Mouse (Mus musculus) liver, embryonic 11.5 days (tissue): Measurements from ENCODE around the gene Immp2l. TPM values are rescaled to one million over a fixed set of nuclear protein-coding genes. Genes with fewer than 3 reads are reported as not detected.
A peak's percentile ranks its signal among the peaks of the same experiment; 100 is the strongest.

ENCODE experiments used
- ATAC-seq: fragments of 200-750 bp; cut with Nextera tagmentation; replicated peaks from 2 replicates; pipeline ENCODE4 v1.8.0; 2017; ENCODE audit warnings: moderate number of reproducible peaks, mild to moderate bottlenecking, moderate TSS enrichment, moderate library complexity; ENCODE audit not compliant: low FRiP score
- DNase-seq: peaks from one replicate; pipeline ENCODE4 v3.0.0-alpha.2; 2017; ENCODE audit warnings: low spot score
- H3K27ac ChIP-seq: fragments of 300-500 bp; sonication (generic); 2 replicates; pipeline ENCODE4 v1.5.1; 2014; ENCODE audit warnings: mild to moderate bottlenecking, low read depth, low read length, control low read depth
- H3K27me3 ChIP-seq: fragments of 300-500 bp; sonication (generic); replicated peaks from 2 replicates; pipeline ENCODE4 v1.6.1; 2014; ENCODE audit warnings: low read length, mixed read lengths; ENCODE audit not compliant: control insufficient read depth, insufficient read depth
- H3K36me3 ChIP-seq: fragments of 300-500 bp; sonication (generic); 2 replicates; pipeline ENCODE4 v1.6.1; 2014; ENCODE audit warnings: mild to moderate bottlenecking, low read length, moderate library complexity, mixed read lengths; ENCODE audit not compliant: control insufficient read depth, insufficient read depth
- H3K4me1 ChIP-seq: fragments of 300-500 bp; sonication (generic); replicated peaks from 2 replicates; pipeline ENCODE4 v1.6.1; 2014; ENCODE audit warnings: low read length, mixed read lengths; ENCODE audit not compliant: control insufficient read depth, insufficient read depth
- H3K4me2 ChIP-seq: fragments of 300-500 bp; sonication (generic); 2 replicates; pipeline ENCODE4 v1.6.1; 2014; ENCODE audit warnings: mild to moderate bottlenecking, control low read depth, moderate library complexity
- H3K4me3 ChIP-seq: fragments of 300-500 bp; sonication (generic); 2 replicates; pipeline ENCODE4 v1.5.1; 2014; ENCODE audit warnings: low read depth, low read length, control low read depth
- H3K9ac ChIP-seq: fragments of 300-500 bp; sonication (generic); 2 replicates; pipeline ENCODE4 v1.6.1; 2014; ENCODE audit warnings: low read depth, low read length, control low read depth
- H3K9me3 ChIP-seq: fragments of 300-500 bp; sonication (generic); 2 replicates; pipeline ENCODE4 v1.6.1; 2016; ENCODE audit warnings: low read length, inconsistent platforms, mixed read lengths; ENCODE audit not compliant: control insufficient read depth
- WGBS: fragments of 180-500 bp; shearing (Covaris S2); extraction: QIAGEN DNeasy Blood & Tissue Kit; methylation state at CpG from one replicate; pipeline ENCODE4 v1.1.7; 2014; 5-methylcytosine and 5-hydroxymethylcytosine counted together
- polyA plus RNA-seq: library from polyadenylated mRNA; unstranded; fragments of >200 nt; fragmentation: Nextera tagmentation; extraction: Ambion mirVana; gene quantifications from 2 replicates; pipeline ENCODE4 v1.2.1, GENCODE M21; 2014

Gene Immp2l
- polyA plus RNA-seq, 1 experiment from 2014 or later = 15.6 TPM

GRCm38 (mm10) chr12:41231966-41232365 is 208.1 kb downstream of the Immp2l start:
- Histone ChIP-seq H3K27ac (no peak overlapping the region), H3K27me3 (no peaks in the 10 kb centered on the region), H3K4me3 (no peak overlapping the region), H3K9me3 (no peaks in the 10 kb centered on the region), H3K4me1 (no peaks in the 10 kb centered on the region), H3K4me2 (no peak overlapping the region), H3K9ac (no peak overlapping the region), H3K36me3 (no peaks in the 10 kb centered on the region)
- ATAC-seq = no peak
- WGBS = 61% methylated on average over 2 of the region's 2 CpGs
- no peak for DNase-seq

- DNase-seq = no peak
- WGBS = 74% methylated on average over 3 of the region's 3 CpGs
- no peak overlapping the region for H3K4me3 ChIP-seq
- no peak for ATAC-seq
- no peaks in the 10 kb centered on the region for H3K36me3 ChIP-seq
- no peaks in the 10 kb centered on the region for H3K27me3 ChIP-seq
- H3K4me1 ChIP-seq = no peaks in the 10 kb centered on the region
- H3K27ac ChIP-seq = no peak overlapping the region
- no peaks in the 10 kb centered on the region for H3K9me3 ChIP-seq
- no peak overlapping the region for H3K4me2 ChIP-seq
- H3K9ac ChIP-seq = no peak overlapping the region
These were observed 214.0 kb downstream of the Immp2l start for GRCm38 (mm10) chr12:41237880-41238279.

GRCm38 (mm10) chr12:41241221-41241620 is 217.3 kb downstream of the Immp2l start:
- no peaks in the 10 kb centered on the region for H3K27me3 ChIP-seq
- H3K9me3 ChIP-seq = no peaks in the 10 kb centered on the region
- no peak overlapping the region for H3K9ac ChIP-seq
- H3K4me1 ChIP-seq = no peaks in the 10 kb centered on the region
- H3K27ac ChIP-seq = no peak overlapping the region
- WGBS = 51% methylated on average over 2 of the region's 2 CpGs
- H3K4me3 ChIP-seq = no peak overlapping the region
- no peak for ATAC-seq
- H3K36me3 ChIP-seq = no peaks in the 10 kb centered on the region
- H3K4me2 ChIP-seq = no peak overlapping the region
- DNase-seq = no peak

- Histone ChIP-seq H3K4me3 (no peak overlapping the region), H3K4me1 (no peaks in the 10 kb centered on the region), H3K27me3 (no peaks in the 10 kb centered on the region), H3K4me2 (no peak overlapping the region), H3K9ac (no peak overlapping the region), H3K36me3 (no peaks in the 10 kb centered on the region), H3K27ac (no peak overlapping the region), H3K9me3 (no peaks in the 10 kb centered on the region)
- DNase-seq = no peak
- ATAC-seq = no peak
- 96% methylated on average over 1 of the region's 1 CpGs for WGBS
These were observed 224.4 kb downstream of the Immp2l start for GRCm38 (mm10) chr12:41248254-41248653.

GRCm38 (mm10) chr12:41250123-41250522 is 226.2 kb downstream of the Immp2l start:
- H3K27ac ChIP-seq = no peak overlapping the region
- no peaks in the 10 kb centered on the region for H3K4me1 ChIP-seq
- no peak overlapping the region for H3K9ac ChIP-seq
- DNase-seq = no peak
- peak overlapping the region; percentile 29; the same call in 1 of the 2 replicates for H3K4me2 ChIP-seq
- H3K36me3 ChIP-seq = no peaks in the 10 kb centered on the region
- H3K27me3 ChIP-seq = no peaks in the 10 kb centered on the region
- ATAC-seq = peak; percentile 86
- H3K4me3 ChIP-seq = no peak overlapping the region
- H3K9me3 ChIP-seq = no peaks in the 10 kb centered on the region
- WGBS = 64% methylated on average over 3 of the region's 3 CpGs

- no peak overlapping the region for H3K9ac ChIP-seq
- WGBS = 79% methylated on average over 2 of the region's 2 CpGs
- no peaks in the 10 kb centered on the region for H3K4me1 ChIP-seq
- no peak overlapping the region for H3K4me2 ChIP-seq
- no peaks in the 10 kb centered on the region for H3K36me3 ChIP-seq
- no peak overlapping the region for H3K4me3 ChIP-seq
- no peak for DNase-seq
- no peaks in the 10 kb centered on the region for H3K27me3 ChIP-seq
- H3K9me3 ChIP-seq = no peaks in the 10 kb centered on the region
- ATAC-seq = no peak
- no peak overlapping the region for H3K27ac ChIP-seq
These were observed 234.0 kb downstream of the Immp2l start for GRCm38 (mm10) chr12:41257905-41258304.

GRCm38 (mm10) chr12:41259608-41260007 is 235.7 kb downstream of the Immp2l start:
- H3K4me1 ChIP-seq = no peaks in the 10 kb centered on the region
- ATAC-seq (no peak), DNase-seq (no peak)
- 69% methylated on average over 2 of the region's 2 CpGs for WGBS
- no peak overlapping the region for H3K4me2 ChIP-seq
- H3K27ac ChIP-seq = no peak overlapping the region
- no peak overlapping the region for H3K9ac ChIP-seq
- no peaks in the 10 kb centered on the region for H3K27me3 ChIP-seq
- H3K9me3 ChIP-seq = no peaks in the 10 kb centered on the region
- H3K4me3 ChIP-seq = no peak overlapping the region
- no peaks in the 10 kb centered on the region for H3K36me3 ChIP-seq

- Histone ChIP-seq H3K27ac (no peak overlapping the region), H3K4me1 (no peaks in the 10 kb centered on the region), H3K27me3 (no peaks in the 10 kb centered on the region), H3K36me3 (no peaks in the 10 kb centered on the region), H3K9ac (no peak overlapping the region), H3K4me2 (no peak overlapping the region), H3K9me3 (no peaks in the 10 kb centered on the region), H3K4me3 (no peak overlapping the region)
- no peak for DNase-seq
- WGBS = 70% methylated on average over 8 of the region's 8 CpGs
- ATAC-seq = peak; percentile 61
These were observed 250.2 kb downstream of the Immp2l start for GRCm38 (mm10) chr12:41274136-41274535.

- ATAC-seq = no peak
- Histone ChIP-seq H3K4me2 (no peak overlapping the region), H3K36me3 (no peaks in the 10 kb centered on the region), H3K4me3 (no peak overlapping the region), H3K9ac (no peak overlapping the region), H3K27me3 (no peaks in the 10 kb centered on the region), H3K4me1 (no peaks in the 10 kb centered on the region), H3K27ac (no peak overlapping the region), H3K9me3 (no peaks in the 10 kb centered on the region)
- no peak for DNase-seq
- WGBS = 75% methylated on average over 3 of the region's 3 CpGs
These were observed 251.5 kb downstream of the Immp2l start for GRCm38 (mm10) chr12:41275361-41275760.
